Mouse (Mus musculus) midbrain, embryonic 10.5 days (tissue): ENCODE data around the gene Hmgb1. TPM values are rescaled to one million over a fixed set of nuclear protein-coding genes. Genes with fewer than 3 reads are reported as not detected.
"Not testable (repeated sequence)": the region's sequence is repeated elsewhere in the genome, so short reads cannot be mapped to it uniquely, and the experiment has no call there.

Source experiments
- DNase-seq: peaks from one replicate; pipeline ENCODE4 v3.0.0-alpha.2; 2017; ENCODE audit warnings: low spot score
- H3K27ac ChIP-seq: fragments of 300-500 bp; sonication (generic); replicated peaks from 2 replicates; pipeline ENCODE4 v1.5.1; 2016; ENCODE audit warnings: mild to moderate bottlenecking
- H3K27me3 ChIP-seq: fragments of 300-500 bp; sonication (generic); 2 replicates; pipeline ENCODE4 v1.6.1; 2016; ENCODE audit warnings: low read depth, mild to moderate bottlenecking; ENCODE audit not compliant: poor library complexity, severe bottlenecking
- H3K36me3 ChIP-seq: fragments of 300-500 bp; sonication (generic); 2 replicates; pipeline ENCODE4 v1.6.1; 2016; ENCODE audit warnings: mild to moderate bottlenecking, moderate library complexity
- H3K4me1 ChIP-seq: fragments of 300-500 bp; sonication (generic); 2 replicates; pipeline ENCODE4 v1.6.1; 2016
- H3K4me3 ChIP-seq: fragments of 300-500 bp; sonication (generic); 2 replicates; pipeline ENCODE4 v1.5.1; 2016; ENCODE audit warnings: mild to moderate bottlenecking, moderate library complexity
- H3K9me3 ChIP-seq: fragments of 300-500 bp; sonication (generic); replicated peaks from 2 replicates; pipeline ENCODE4 v1.6.1; 2016; ENCODE audit warnings: mild to moderate bottlenecking
- WGBS: fragments of 180-500 bp; shearing (Covaris S2); methylation state at CpG from one replicate; pipeline ENCODE4 v1.1.7; 2016; 5-methylcytosine and 5-hydroxymethylcytosine counted together
- polyA plus RNA-seq: library from polyadenylated mRNA; unstranded; fragments of >200 nt; fragmentation: Nextera tagmentation; extraction: Ambion mirVana; gene quantifications from 2 replicates; pipeline ENCODE4 v1.2.1, GENCODE M21; 2016

Hmgb1 gene
- polyA plus RNA-seq, 1 experiment from 2014 or later = 1,420 TPM

DNA sequence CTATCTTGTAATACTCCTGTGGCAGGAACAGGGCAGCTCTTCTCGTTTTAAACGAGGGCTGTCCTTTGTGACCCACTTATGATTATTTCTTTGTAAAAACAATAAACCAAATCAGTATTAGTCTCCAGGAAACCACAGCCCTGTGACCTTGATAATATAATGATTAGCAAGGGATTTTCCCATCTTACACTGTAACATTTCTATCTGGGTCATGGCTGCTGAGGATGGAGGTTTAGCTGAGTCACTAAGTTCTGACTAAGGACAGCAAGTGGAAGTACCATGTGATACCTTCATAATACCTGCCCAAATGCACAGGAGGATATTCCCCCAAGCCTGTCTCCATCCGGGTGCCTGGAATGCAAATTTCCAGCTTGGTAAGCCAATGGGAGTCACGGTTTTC is 23.8 kb downstream of the Hmgb1 start:
- DNase-seq = no peak
- WGBS = 86% methylated on average over 4 of the region's 4 CpGs
- Histone ChIP-seq H3K9me3 (no peaks in the 10 kb centered on the region), H3K27ac (no peak overlapping the region), H3K36me3 (no peaks in the 10 kb centered on the region), H3K27me3 (no peaks in the 10 kb centered on the region), H3K4me1 (peaks cover 17% of the 10 kb centered on the region; the same call in 1 of the 2 replicates), H3K4me3 (no peak overlapping the region)

DNA sequence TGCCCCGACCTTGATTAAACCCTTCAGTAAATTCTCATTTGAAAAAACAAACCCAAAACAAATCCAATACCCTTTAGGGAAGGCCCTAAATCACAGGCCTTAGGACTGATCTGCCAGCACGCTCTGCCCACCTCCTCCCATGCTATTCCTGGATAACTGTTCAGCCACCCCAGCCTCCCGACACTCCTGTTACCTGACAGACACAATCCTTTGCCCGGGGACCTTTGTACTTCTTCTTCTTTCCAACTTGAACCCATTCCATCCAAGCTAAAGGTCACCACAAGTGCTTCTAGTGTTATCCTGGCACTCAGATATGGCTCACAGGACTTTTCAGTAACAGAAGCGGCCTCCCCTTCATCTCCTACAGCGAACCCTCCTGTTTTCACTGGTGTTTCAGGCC is 25.3 kb downstream of the Hmgb1 start:
- 90% methylated on average over 6 of the region's 6 CpGs for WGBS

DNA sequence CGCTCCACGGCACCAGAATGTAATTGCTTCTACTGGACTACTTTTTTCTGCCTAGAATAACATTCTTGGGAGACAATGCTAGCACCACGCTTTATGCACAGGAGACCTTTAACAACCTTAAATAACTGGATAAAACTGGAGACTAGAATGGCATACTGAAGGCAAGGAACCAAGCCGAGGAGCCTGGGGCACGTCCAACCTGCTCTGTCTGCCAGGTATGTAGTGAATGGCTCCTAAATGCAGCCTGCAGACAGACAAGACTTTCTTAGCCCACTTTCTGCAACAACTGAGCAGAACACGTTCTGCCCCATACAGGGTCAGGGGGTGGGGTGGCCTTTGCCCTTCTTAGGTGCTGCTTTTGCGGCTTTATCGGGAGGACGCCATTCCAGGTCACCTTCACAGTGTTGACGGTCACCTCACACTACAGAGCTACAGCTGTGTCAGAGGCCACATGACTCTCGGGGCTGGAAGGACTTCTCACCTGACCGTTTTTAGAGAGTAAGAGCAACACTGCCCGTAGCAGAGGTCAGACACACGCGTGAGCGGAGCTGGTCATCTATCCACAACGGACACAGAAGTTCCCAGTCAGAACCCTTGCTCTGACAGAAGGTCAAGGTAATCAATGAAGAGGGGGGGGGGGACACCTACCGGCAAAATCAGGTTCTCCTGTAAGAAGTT is 27.3 kb downstream of the Hmgb1 start:
- no peak overlapping the region for H3K27ac ChIP-seq
- no peaks in the 10 kb centered on the region for H3K36me3 ChIP-seq
- no peaks in the 10 kb centered on the region for H3K9me3 ChIP-seq
- no peak for DNase-seq
- H3K4me1 ChIP-seq = peaks cover 7% of the 10 kb centered on the region
- H3K27me3 ChIP-seq = no peaks in the 10 kb centered on the region
- H3K4me3 ChIP-seq = no peak overlapping the region
- 92% methylated on average over 18 of the region's 18 CpGs for WGBS

More for the DNA sequence above, 25.3 kb downstream of the Hmgb1 start:
- DNase-seq = no peak
- H3K4me3 ChIP-seq = no peak overlapping the region
- no peak overlapping the region for H3K27ac ChIP-seq
- no peaks in the 10 kb centered on the region for H3K36me3 ChIP-seq
- H3K4me1 ChIP-seq = peaks cover 4% of the 10 kb centered on the region; the same call in 1 of the 2 replicates
- no peaks in the 10 kb centered on the region for H3K27me3 ChIP-seq
- H3K9me3 ChIP-seq = no peaks in the 10 kb centered on the region

DNA sequence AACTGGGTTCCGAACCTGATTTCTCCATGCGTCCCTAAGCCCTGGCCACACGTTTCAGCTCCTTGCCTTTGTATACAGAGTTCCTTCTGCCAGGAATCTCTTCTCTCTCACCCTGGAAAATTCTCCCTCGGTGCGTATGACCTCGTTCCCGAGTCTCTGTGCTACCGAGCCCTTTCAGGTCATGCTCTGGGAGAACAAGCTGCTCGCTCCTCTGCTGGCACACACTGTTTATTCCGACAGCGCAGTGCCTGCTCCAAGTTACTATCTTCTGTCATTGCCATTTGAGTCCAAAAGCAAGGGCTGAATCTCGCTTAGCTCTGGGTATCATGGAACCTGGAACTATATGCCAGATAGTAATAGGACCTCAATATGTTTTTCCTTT is 31.5 kb downstream of the Hmgb1 start:
- DNase-seq = no peak
- Histone ChIP-seq H3K36me3 (no peaks in the 10 kb centered on the region), H3K4me3 (no peak overlapping the region), H3K4me1 (peaks cover 7% of the 10 kb centered on the region), H3K27me3 (no peaks in the 10 kb centered on the region), H3K9me3 (no peaks in the 10 kb centered on the region; the same call in 1 of the 2 replicates), H3K27ac (peak overlapping the region; percentile 52; the same call in 1 of the 2 replicates)
- WGBS = 70% methylated on average over 12 of the region's 12 CpGs

DNA sequence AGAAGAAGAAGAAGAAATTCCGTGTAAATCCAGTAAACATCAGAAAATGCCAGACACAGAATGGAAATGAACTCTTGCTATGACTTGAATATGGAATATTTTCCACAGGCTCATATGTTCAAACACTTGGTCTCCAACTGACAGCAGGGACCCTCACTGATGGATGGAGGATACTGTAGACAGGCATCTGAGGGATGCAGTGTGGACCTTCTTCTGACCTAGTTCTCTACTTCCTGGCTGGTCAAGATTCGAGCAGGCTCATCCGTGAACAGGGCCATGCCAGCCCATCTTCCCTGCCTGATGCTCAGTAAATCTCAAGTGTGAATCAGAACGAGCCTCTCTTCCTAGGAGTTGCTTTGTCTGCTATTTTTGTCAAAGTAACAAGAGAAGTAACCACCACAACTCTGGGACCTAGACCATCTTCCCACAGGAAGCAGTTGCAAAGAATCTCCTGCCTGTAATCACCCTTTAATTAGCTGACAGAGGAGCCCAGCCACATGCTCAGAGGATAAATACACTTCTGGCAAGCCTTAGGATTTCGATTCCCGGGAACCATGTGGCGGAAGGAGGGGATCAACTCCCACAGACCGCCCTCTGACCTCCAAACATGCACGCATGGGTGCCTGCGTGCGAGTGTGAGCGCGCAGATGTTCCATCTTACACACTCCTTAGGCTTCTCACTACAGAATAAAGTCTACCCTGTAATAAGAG is 32.1 kb downstream of the Hmgb1 start:
- peak; percentile 25 for DNase-seq
- Histone ChIP-seq H3K36me3 (no peaks in the 10 kb centered on the region), H3K4me3 (no peak overlapping the region), H3K27ac (peak overlapping the region; percentile 52; the same call in 1 of the 2 replicates), H3K4me1 (peaks cover 7% of the 10 kb centered on the region), H3K9me3 (no peaks in the 10 kb centered on the region; the same call in 1 of the 2 replicates), H3K27me3 (no peaks in the 10 kb centered on the region)
- WGBS = 61% methylated on average over 13 of the region's 13 CpGs

DNA sequence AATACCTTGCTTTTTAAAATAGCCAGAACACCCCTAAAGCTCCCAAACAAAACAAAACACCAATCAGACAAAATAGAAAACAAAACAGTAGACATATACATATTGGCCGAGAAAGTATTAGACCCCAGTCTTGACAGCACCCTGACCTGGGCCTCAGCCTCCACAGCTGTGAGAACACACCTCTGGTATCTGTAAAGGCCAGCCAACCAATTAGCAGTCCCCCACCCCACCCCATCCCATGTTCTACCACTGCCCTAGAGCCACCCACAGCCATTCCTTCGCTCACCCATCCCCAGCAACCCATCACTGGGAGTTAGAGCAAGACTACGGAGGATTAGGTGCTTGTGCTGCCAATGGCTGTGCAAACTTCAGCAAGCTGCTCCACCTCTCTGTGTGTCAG is 33.4 kb downstream of the Hmgb1 start:
- Histone ChIP-seq H3K9me3 (no peaks in the 10 kb centered on the region; the same call in 1 of the 2 replicates), H3K27me3 (no peaks in the 10 kb centered on the region), H3K4me3 (no peak overlapping the region), H3K27ac (no peak overlapping the region), H3K4me1 (peaks cover 7% of the 10 kb centered on the region), H3K36me3 (no peaks in the 10 kb centered on the region)
- 94% methylated on average over 3 of the region's 3 CpGs for WGBS
- DNase-seq = no peak

DNA sequence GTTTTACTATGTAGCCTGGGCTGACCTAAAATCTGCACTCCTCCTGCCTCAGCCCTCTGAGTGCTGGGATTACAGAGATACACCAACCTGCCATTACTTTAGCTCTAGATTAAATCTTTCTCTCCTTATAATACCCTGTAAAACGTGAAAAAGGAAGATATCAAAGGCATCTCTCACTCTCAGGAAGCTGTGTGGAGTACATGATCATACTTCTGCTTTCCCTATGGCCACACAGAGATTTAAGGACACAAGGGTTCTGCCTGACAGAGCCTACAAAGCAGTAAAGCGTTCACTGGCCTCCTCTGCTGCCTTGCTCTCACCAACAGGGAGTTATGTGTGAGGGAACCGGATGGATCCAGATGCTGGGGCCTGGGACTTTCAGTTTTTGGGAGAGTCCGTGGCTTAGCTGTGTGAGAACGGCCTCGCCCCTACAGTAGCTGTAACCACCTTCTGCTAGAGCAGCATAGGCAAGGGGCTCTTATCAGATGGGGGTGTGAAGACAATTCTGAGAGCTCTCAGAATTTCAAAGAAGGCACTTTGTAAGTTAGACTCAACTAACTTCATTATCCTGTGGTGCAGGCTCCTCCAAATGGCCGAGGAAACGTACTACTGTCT is 36.8 kb downstream of the Hmgb1 start:
- Histone ChIP-seq H3K36me3 (no peaks in the 10 kb centered on the region), H3K27me3 (no peaks in the 10 kb centered on the region), H3K4me3 (no peak overlapping the region), H3K27ac (no peak overlapping the region), H3K4me1 (peaks cover 3% of the 10 kb centered on the region), H3K9me3 (no peaks in the 10 kb centered on the region; the same call in 1 of the 2 replicates)
- WGBS = 80% methylated on average over 8 of the region's 8 CpGs
- no peak for DNase-seq

DNA sequence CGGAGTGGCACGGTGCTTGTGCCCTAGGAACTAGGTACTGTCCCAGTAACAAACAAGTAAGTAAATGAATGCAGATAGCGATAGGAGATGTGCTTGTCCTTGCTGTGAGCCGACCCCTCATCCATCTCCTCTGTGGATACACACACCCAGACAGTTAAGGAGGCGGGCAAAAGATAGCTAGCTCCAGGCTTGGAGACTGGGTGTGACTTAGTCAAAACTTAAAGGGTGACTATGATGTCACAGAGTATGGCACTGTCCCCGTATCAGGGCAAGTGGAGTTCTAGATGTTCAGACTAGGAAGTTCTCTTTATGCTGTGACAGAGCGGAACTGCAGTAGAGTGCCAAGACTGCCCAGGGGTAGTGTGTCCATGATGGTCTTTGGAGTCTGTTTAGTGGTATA is 37.6 kb downstream of the Hmgb1 start:
- no peaks in the 10 kb centered on the region for H3K36me3 ChIP-seq
- 93% methylated on average over 7 of the region's 7 CpGs for WGBS
- no peak for DNase-seq
- no peak overlapping the region for H3K4me3 ChIP-seq
- no peaks in the 10 kb centered on the region; the same call in 1 of the 2 replicates for H3K9me3 ChIP-seq
- H3K4me1 ChIP-seq = no peaks in the 10 kb centered on the region
- H3K27me3 ChIP-seq = no peaks in the 10 kb centered on the region
- H3K27ac ChIP-seq = no peak overlapping the region

DNA sequence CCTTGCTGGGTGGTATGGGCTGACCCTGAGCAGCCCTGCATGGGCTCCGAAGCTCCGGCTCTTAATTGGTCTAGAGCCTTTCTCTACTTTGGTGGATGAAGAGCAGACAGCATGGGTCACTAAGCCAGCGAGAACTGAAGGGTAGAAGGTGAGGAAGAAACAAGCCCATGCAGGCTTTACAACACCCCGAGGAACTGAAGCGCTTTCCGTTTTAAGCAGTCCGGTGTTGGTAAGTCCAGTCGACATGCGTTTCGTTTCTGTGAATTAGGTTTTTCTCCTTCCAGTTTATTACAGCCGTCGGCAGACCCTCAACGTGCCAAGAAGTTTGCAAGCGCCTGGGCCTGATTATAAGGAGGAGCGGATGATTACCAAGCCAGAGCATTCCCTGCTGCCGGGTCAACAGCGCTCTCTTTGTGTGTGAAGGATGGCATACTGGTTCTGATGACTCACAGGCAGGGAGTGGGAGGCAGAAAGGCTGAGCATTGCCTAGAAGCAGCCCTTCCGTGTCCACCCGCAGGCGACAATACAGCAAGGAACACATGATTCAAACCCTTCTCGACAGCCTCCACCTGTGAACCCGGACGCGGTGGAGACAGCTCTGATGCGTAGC is 40.4 kb downstream of the Hmgb1 start:
- no peaks in the 10 kb centered on the region for H3K9me3 ChIP-seq
- no peaks in the 10 kb centered on the region for H3K4me1 ChIP-seq
- no peak overlapping the region for H3K27ac ChIP-seq
- no peak overlapping the region for H3K4me3 ChIP-seq
- no peaks in the 10 kb centered on the region for H3K36me3 ChIP-seq
- no peak for DNase-seq
- H3K27me3 ChIP-seq = no peaks in the 10 kb centered on the region
- WGBS = 85% methylated on average over 25 of the region's 25 CpGs

DNA sequence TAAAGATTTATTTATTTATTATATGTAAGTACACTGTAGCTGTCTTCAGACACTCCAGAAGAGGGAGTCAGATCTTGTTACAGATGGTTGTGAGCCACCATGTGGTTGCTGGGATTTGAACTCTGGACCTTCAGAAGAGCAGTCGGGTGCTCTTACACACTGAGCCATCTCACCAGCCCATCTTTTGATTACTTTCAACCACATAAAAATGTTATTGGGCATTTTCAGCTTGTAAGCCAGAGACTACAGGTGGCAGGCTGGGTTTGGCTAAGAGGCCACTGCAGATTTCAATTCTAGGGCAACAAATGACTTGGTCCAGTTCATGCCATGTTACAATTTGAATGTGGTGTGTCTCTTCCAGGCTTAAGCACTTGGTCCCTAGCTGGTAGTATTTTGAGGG is 43.1 kb downstream of the Hmgb1 start:
- not testable (repeated sequence) for H3K9me3 ChIP-seq, H3K4me1 ChIP-seq, H3K4me3 ChIP-seq, H3K36me3 ChIP-seq, H3K27ac ChIP-seq, DNase-seq, H3K27me3 ChIP-seq
- WGBS = 92% methylated on average over 1 of the region's 1 CpGs

DNA sequence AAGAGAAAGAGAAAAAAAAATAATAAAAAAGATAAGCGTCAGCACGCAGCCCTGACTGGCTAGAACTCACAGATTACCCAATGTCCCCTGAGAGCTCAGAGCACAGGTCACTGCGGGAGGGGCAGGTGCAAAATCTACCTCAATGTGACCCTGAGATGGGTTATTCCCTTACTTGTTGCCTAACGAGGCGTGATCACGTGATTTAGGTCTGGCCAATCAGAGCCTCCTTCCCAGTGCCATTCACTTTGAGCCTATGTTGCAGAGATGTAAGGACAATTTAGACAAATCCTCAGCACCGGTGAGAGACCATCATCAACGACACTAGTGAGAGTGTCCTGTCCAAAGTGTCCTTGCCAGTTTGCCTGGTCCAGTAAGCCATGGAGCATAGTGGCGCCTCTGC is 44.0 kb downstream of the Hmgb1 start:
- H3K4me3 ChIP-seq = peak overlapping the region; percentile 9; the same call in 1 of the 2 replicates
- H3K27me3 ChIP-seq = no peaks in the 10 kb centered on the region
- DNase-seq = no peak
- no peaks in the 10 kb centered on the region for H3K9me3 ChIP-seq
- 63% methylated on average over 9 of the region's 9 CpGs for WGBS
- H3K36me3 ChIP-seq = no peaks in the 10 kb centered on the region
- no peaks in the 10 kb centered on the region for H3K4me1 ChIP-seq
- H3K27ac ChIP-seq = no peak overlapping the region

DNA sequence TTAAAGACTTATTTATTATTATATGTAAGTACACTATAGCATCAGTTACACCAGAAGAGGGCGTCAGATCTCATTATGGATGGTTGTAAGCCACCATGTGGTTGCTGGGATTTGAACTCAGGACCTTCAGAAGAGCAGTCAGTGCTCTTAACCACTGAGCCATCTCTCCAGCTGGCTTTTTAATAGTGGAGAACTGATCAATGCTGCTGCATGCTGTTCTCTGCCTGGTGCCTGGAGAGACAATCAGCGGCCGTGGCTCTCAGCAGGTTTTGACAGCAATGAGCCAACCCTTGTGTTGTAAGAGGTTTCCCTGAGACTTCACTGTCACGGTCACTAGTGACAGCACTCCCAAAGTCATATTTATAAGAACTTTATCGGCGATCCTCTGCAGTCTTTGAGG is 46.2 kb downstream of the Hmgb1 start:
- not testable (repeated sequence) for H3K9me3 ChIP-seq, H3K4me1 ChIP-seq, H3K36me3 ChIP-seq, H3K4me3 ChIP-seq, H3K27ac ChIP-seq, DNase-seq, H3K27me3 ChIP-seq
- WGBS = 91% methylated on average over 6 of the region's 6 CpGs
